Mouse (Mus musculus) stomach, embryonic 15.5 days (tissue): ENCODE measurements around the gene Vmn2r38. TPM values are rescaled to one million over a fixed set of nuclear protein-coding genes. Genes with fewer than 3 reads are reported as not detected.
"Not testable (repeated sequence)": the region's sequence is repeated elsewhere in the genome, so short reads cannot be mapped to it uniquely, and the experiment has no call there.

ENCODE experiments used
- ATAC-seq: fragments of 200-750 bp; cut with Nextera tagmentation; 2 replicates; pipeline ENCODE4 v1.8.0; 2017; ENCODE audit warnings: low read depth, moderate number of reproducible peaks, moderate TSS enrichment; ENCODE audit not compliant: insufficient read depth, low FRiP score
- H3K27ac ChIP-seq: fragments of 300-500 bp; sonication (generic); 2 replicates; pipeline ENCODE4 v1.5.1; 2015; ENCODE audit warnings: mild to moderate bottlenecking, inconsistent platforms
- H3K27me3 ChIP-seq: fragments of 300-500 bp; sonication (generic); replicated peaks from 2 replicates; pipeline ENCODE4 v1.6.1; 2015; ENCODE audit warnings: inconsistent platforms
- H3K36me3 ChIP-seq: fragments of 300-500 bp; sonication (generic); 2 replicates; pipeline ENCODE4 v1.6.1; 2015; ENCODE audit warnings: inconsistent platforms
- H3K4me1 ChIP-seq: fragments of 300-500 bp; sonication (generic); 2 replicates; pipeline ENCODE4 v1.6.1; 2015; ENCODE audit warnings: inconsistent platforms
- H3K4me2 ChIP-seq: fragments of 300-500 bp; sonication (generic); 2 replicates; pipeline ENCODE4 v1.6.1; 2015; ENCODE audit warnings: mild to moderate bottlenecking, inconsistent platforms
- H3K4me3 ChIP-seq: fragments of 300-500 bp; sonication (generic); replicated peaks from 2 replicates; pipeline ENCODE4 v1.5.1; 2015; ENCODE audit warnings: inconsistent platforms
- H3K9ac ChIP-seq: fragments of 300-500 bp; sonication (generic); 2 replicates; pipeline ENCODE4 v1.6.1; 2015; ENCODE audit warnings: inconsistent platforms
- H3K9me3 ChIP-seq: fragments of 300-500 bp; sonication (generic); 2 replicates; pipeline ENCODE4 v1.6.1; 2016; ENCODE audit warnings: inconsistent platforms
- WGBS: fragments of 180-500 bp; shearing (Covaris S2); methylation state at CpG from one replicate; pipeline ENCODE4 v1.1.7; 2015; 5-methylcytosine and 5-hydroxymethylcytosine counted together
- polyA plus RNA-seq: library from polyadenylated mRNA; unstranded; fragments of >200 nt; fragmentation: Nextera tagmentation; extraction: Ambion mirVana; gene quantifications from 2 replicates; pipeline ENCODE4 v1.2.1, GENCODE M21; 2015

Vmn2r38 gene
- not detected in 2 replicates for polyA plus RNA-seq

GRCm38 (mm10) chr7:9097781-9098180 lies at the start of gene Vmn2r38:
TSS of gene Vmn2r38 (minus strand) at chr7:9097881.
- H3K4me2 ChIP-seq, H3K36me3 ChIP-seq, H3K27ac ChIP-seq, H3K4me3 ChIP-seq, H3K9ac ChIP-seq, ATAC-seq, H3K9me3 ChIP-seq, H3K4me1 ChIP-seq, H3K27me3 ChIP-seq: not testable (repeated sequence)

GRCm38 (mm10) chr7:9065353-9065752 lies 32.3 kb downstream of the Vmn2r38 start:
- WGBS: 78% methylated on average over 4 of the region's 4 CpGs
- not testable (repeated sequence) for H3K9ac ChIP-seq, ATAC-seq, H3K4me3 ChIP-seq, H3K4me2 ChIP-seq, H3K4me1 ChIP-seq, H3K36me3 ChIP-seq, H3K9me3 ChIP-seq, H3K27ac ChIP-seq, H3K27me3 ChIP-seq

- H3K27ac ChIP-seq, H3K9me3 ChIP-seq, H3K4me2 ChIP-seq, H3K27me3 ChIP-seq, ATAC-seq, H3K36me3 ChIP-seq, H3K4me1 ChIP-seq, H3K9ac ChIP-seq, H3K4me3 ChIP-seq: not testable (repeated sequence)
Measured at GRCm38 (mm10) chr7:9030698-9031097, 67.0 kb downstream of the Vmn2r38 start, which contains the start of gene Vmn2r39. TSS of gene Vmn2r39 (minus strand) at chr7:9030798.

Other genes with a start within 250 kb of the Vmn2r38 start
- not detected in 2 replicates for gene Vmn2r40, start 166.4 kb downstream of the Vmn2r38 start, polyA plus RNA-seq
- not detected in 2 replicates for gene Vmn2r39, start 67.1 kb downstream of the Vmn2r38 start, polyA plus RNA-seq
- not detected in 2 replicates for gene Vmn2r37, start 125.8 kb upstream of the Vmn2r38 start, polyA plus RNA-seq